Mouse (Mus musculus) Muller cell, postnatal 12 days (primary cell): Measurements from ENCODE around the gene Xpo6.

ENCODE experiments used
- DNase-seq: peaks from one replicate; pipeline ENCODE4 v3.0.0-alpha.2; 2015; ENCODE audit errors: inconsistent ontology term

The Xpo6 gene

GRCm38 (mm10) chr7:126080949-126081654 lies 119.2 kb downstream of the Xpo6 start:
- DNase-seq: no peak

- no peak for DNase-seq
These were observed 123.4 kb downstream of the Xpo6 start for GRCm38 (mm10) chr7:126076935-126077334.

- DNase-seq: no peak
These were observed 125.2 kb downstream of the Xpo6 start for GRCm38 (mm10) chr7:126075058-126075457.

- no peak for DNase-seq
These were observed 130.0 kb downstream of the Xpo6 start for GRCm38 (mm10) chr7:126070321-126070720.

- peak; percentile 74 for DNase-seq
These were observed 133.5 kb downstream of the Xpo6 start for GRCm38 (mm10) chr7:126066777-126067176.

GRCm38 (mm10) chr7:126065243-126065876 lies 134.9 kb downstream of the Xpo6 start:
- no peak for DNase-seq

- DNase-seq: no peak
These were observed 138.1 kb downstream of the Xpo6 start for GRCm38 (mm10) chr7:126062228-126062627.

GRCm38 (mm10) chr7:126058918-126059317 lies 141.4 kb downstream of the Xpo6 start:
- DNase-seq: no peak

GRCm38 (mm10) chr7:126057332-126057914 lies 142.9 kb downstream of the Xpo6 start:
- no peak for DNase-seq

GRCm38 (mm10) chr7:126054574-126054973 lies 145.7 kb downstream of the Xpo6 start:
- DNase-seq: no peak

GRCm38 (mm10) chr7:126053618-126054017 lies 146.7 kb downstream of the Xpo6 start:
- DNase-seq: no peak

GRCm38 (mm10) chr7:126051910-126052309 lies 148.4 kb downstream of the Xpo6 start:
- no peak for DNase-seq
